Mouse (Mus musculus) fat pad, adult 2 months (tissue): ENCODE results near the gene Impad1.

Source experiments
- DNase-seq: peaks from one replicate; pipeline ENCODE4 v3.0.0-alpha.2; 2011; ENCODE audit warnings: low read depth, low spot score; ENCODE audit errors: extremely low read depth

Gene Impad1

GRCm38 (mm10) chr4:4792992-4793834, at the start of gene Impad1:
TSS of gene Impad1 (minus strand) at chr4:4793355.
- peak; percentile 23 for DNase-seq

GRCm38 (mm10) chr4:4840145-4840544, 47.0 kb upstream of the Impad1 start:
- no peak for DNase-seq

- peak; percentile 65 for DNase-seq
These were observed 40.7 kb upstream of the Impad1 start for GRCm38 (mm10) chr4:4833789-4834295.

- DNase-seq = no peak
These were observed 35.0 kb upstream of the Impad1 start for GRCm38 (mm10) chr4:4828131-4828530.

GRCm38 (mm10) chr4:4822119-4822518, 29.0 kb upstream of the Impad1 start:
- DNase-seq = peak; percentile 28

- no peak for DNase-seq
These were observed 789 bp downstream of the Impad1 start for GRCm38 (mm10) chr4:4792141-4792991.

GRCm38 (mm10) chr4:4791180-4791579, 2.0 kb downstream of the Impad1 start:
- no peak for DNase-seq

- DNase-seq = no peak
These were observed 8.0 kb downstream of the Impad1 start for GRCm38 (mm10) chr4:4785169-4785568.

- no peak for DNase-seq
These were observed 8.8 kb downstream of the Impad1 start for GRCm38 (mm10) chr4:4784305-4784704.

- DNase-seq = no peak
These were observed 9.5 kb downstream of the Impad1 start for GRCm38 (mm10) chr4:4783686-4783957.

- DNase-seq = no peak
These were observed 10.1 kb downstream of the Impad1 start for GRCm38 (mm10) chr4:4782882-4783685.

GRCm38 (mm10) chr4:4779265-4779770, 13.8 kb downstream of the Impad1 start:
- DNase-seq = no peak

GRCm38 (mm10) chr4:4771523-4772114, 21.5 kb downstream of the Impad1 start:
- DNase-seq = no peak

GRCm38 (mm10) chr4:4765806-4766205, 27.3 kb downstream of the Impad1 start:
- DNase-seq = no peak

GRCm38 (mm10) chr4:4758376-4758775, 34.8 kb downstream of the Impad1 start:
- no peak for DNase-seq

- DNase-seq = no peak
These were observed 63.7 kb downstream of the Impad1 start for GRCm38 (mm10) chr4:4729427-4729826.

- no peak for DNase-seq
These were observed 66.8 kb downstream of the Impad1 start for GRCm38 (mm10) chr4:4726241-4726776.

GRCm38 (mm10) chr4:4723821-4724220, 69.3 kb downstream of the Impad1 start:
- DNase-seq = no peak

- DNase-seq = no peak
These were observed 71.1 kb downstream of the Impad1 start for GRCm38 (mm10) chr4:4722081-4722480.

GRCm38 (mm10) chr4:4717763-4718347, 75.3 kb downstream of the Impad1 start:
- DNase-seq = no peak
